Mouse (Mus musculus): ENCODE results near the gene Rock2. TPM values are rescaled to one million over a fixed set of nuclear protein-coding genes. Genes with fewer than 3 reads are reported as not detected.

The Rock2 gene
- polyA plus RNA-seq, 1 experiment from 2014 or later, result 16.5 TPM

- Histone ChIP-seq H3K4me2 (no peak overlapping the region), H3K4me3 (replicated peaks) (no peak overlapping the region), H3K36me3 (no peaks in the 10 kb centered on the region), H3K9me3 (no peaks in the 10 kb centered on the region), H3K27me3 (no peaks in the 10 kb centered on the region), H3K27ac (no peak overlapping the region), H3K4me1 (replicated peaks) (no peaks in the 10 kb centered on the region), H3K9ac (replicated peaks) (no peak overlapping the region)
- ATAC-seq (ENCODE audit: insufficient number of reproducible peaks, insufficient read depth, low FRiP score, low TSS enrichment, low read depth), result no peak
- WGBS, result 90% methylated on average over 2 of the region's 2 CpGs
These were observed 9.4 kb downstream of the Rock2 start for GRCm38 (mm10) chr12:16903949-16904635.

GRCm38 (mm10) chr12:16907282-16907846 is 12.7 kb downstream of the Rock2 start:
- no peaks in the 10 kb centered on the region for H3K27me3 ChIP-seq
- WGBS, result 96% methylated on average over 1 of the region's 1 CpGs
- H3K4me2 ChIP-seq, result no peak overlapping the region
- no peak overlapping the region for H3K27ac ChIP-seq
- ATAC-seq (ENCODE audit: insufficient number of reproducible peaks, insufficient read depth, low FRiP score, low TSS enrichment, low read depth), result no peak
- no peak overlapping the region for H3K4me3 ChIP-seq (replicated peaks)
- no peak overlapping the region for H3K9ac ChIP-seq (replicated peaks)
- H3K9me3 ChIP-seq, result no peaks in the 10 kb centered on the region
- no peaks in the 10 kb centered on the region for H3K4me1 ChIP-seq (replicated peaks)
- no peaks in the 10 kb centered on the region for H3K36me3 ChIP-seq

GRCm38 (mm10) chr12:16907953-16908648 is 13.4 kb downstream of the Rock2 start:
- no peak for ATAC-seq (ENCODE audit: insufficient number of reproducible peaks, insufficient read depth, low FRiP score, low TSS enrichment, low read depth)
- whole genome bisulfite sequencing, result 94% methylated on average over 1 of the region's 1 CpGs
- H3K4me2 ChIP-seq, result no peak overlapping the region
- H3K4me1 ChIP-seq (replicated peaks), result no peaks in the 10 kb centered on the region
- no peaks in the 10 kb centered on the region for H3K27me3 ChIP-seq
- H3K36me3 ChIP-seq, result no peaks in the 10 kb centered on the region
- no peak overlapping the region for H3K27ac ChIP-seq
- H3K9me3 ChIP-seq, result no peaks in the 10 kb centered on the region
- no peak overlapping the region for H3K4me3 ChIP-seq (replicated peaks)
- no peak overlapping the region for H3K9ac ChIP-seq (replicated peaks)

GRCm38 (mm10) chr12:16911524-16911923 is 16.8 kb downstream of the Rock2 start:
- H3K4me3 ChIP-seq (replicated peaks), result no peak overlapping the region
- H3K27me3 ChIP-seq, result no peaks in the 10 kb centered on the region
- H3K9me3 ChIP-seq, result no peaks in the 10 kb centered on the region
- H3K4me1 ChIP-seq (replicated peaks), result no peaks in the 10 kb centered on the region
- no peak overlapping the region for H3K4me2 ChIP-seq
- ATAC-seq (ENCODE audit: insufficient number of reproducible peaks, insufficient read depth, low FRiP score, low TSS enrichment, low read depth), result no peak
- H3K27ac ChIP-seq, result no peak overlapping the region
- no peaks in the 10 kb centered on the region for H3K36me3 ChIP-seq
- 62% methylated on average over 2 of the region's 3 CpGs for WGBS
- no peak overlapping the region for H3K9ac ChIP-seq (replicated peaks)

GRCm38 (mm10) chr12:16912600-16912999 is 17.9 kb downstream of the Rock2 start:
- no peak overlapping the region for H3K4me3 ChIP-seq (replicated peaks)
- no peak overlapping the region for H3K4me2 ChIP-seq
- H3K27me3 ChIP-seq, result no peaks in the 10 kb centered on the region
- ATAC-seq (ENCODE audit: insufficient number of reproducible peaks, insufficient read depth, low FRiP score, low TSS enrichment, low read depth), result no peak
- H3K9ac ChIP-seq (replicated peaks), result no peak overlapping the region
- 0 out of 2 replicates have a peak, but pooled peaks cover 4% of the 10 kb centered on the region for H3K4me1 ChIP-seq (replicated peaks)
- WGBS, result 91% methylated on average over 3 of the region's 3 CpGs
- no peaks in the 10 kb centered on the region for H3K36me3 ChIP-seq
- H3K9me3 ChIP-seq, result no peaks in the 10 kb centered on the region
- H3K27ac ChIP-seq, result no peak overlapping the region

GRCm38 (mm10) chr12:16920186-16920860 is 25.6 kb downstream of the Rock2 start:
- H3K4me3 ChIP-seq (replicated peaks), result no peak overlapping the region
- no peaks in the 10 kb centered on the region for H3K36me3 ChIP-seq
- H3K27me3 ChIP-seq, result no peaks in the 10 kb centered on the region
- H3K4me2 ChIP-seq, result no peak overlapping the region
- H3K9me3 ChIP-seq, result no peaks in the 10 kb centered on the region
- no peak overlapping the region for H3K9ac ChIP-seq (replicated peaks)
- no peak overlapping the region for H3K27ac ChIP-seq
- 0 out of 2 replicates have a peak, but pooled peaks cover 5% of the 10 kb centered on the region for H3K4me1 ChIP-seq (replicated peaks)
- no peak for ATAC-seq (ENCODE audit: insufficient number of reproducible peaks, insufficient read depth, low FRiP score, low TSS enrichment, low read depth)

- Histone ChIP-seq H3K27ac (no peak overlapping the region), H3K4me1 (replicated peaks) (no peaks in the 10 kb centered on the region), H3K4me2 (no peak overlapping the region), H3K36me3 (peaks cover 20% of the 10 kb centered on the region), H3K9me3 (no peaks in the 10 kb centered on the region), H3K27me3 (no peaks in the 10 kb centered on the region), H3K9ac (replicated peaks) (no peak overlapping the region), H3K4me3 (replicated peaks) (no peak overlapping the region)
- 91% methylated on average over 2 of the region's 2 CpGs for WGBS
- ATAC-seq (ENCODE audit: insufficient number of reproducible peaks, insufficient read depth, low FRiP score, low TSS enrichment, low read depth), result no peak
These were observed 33.2 kb downstream of the Rock2 start for GRCm38 (mm10) chr12:16927889-16928288.

GRCm38 (mm10) chr12:16934423-16934822 is 39.7 kb downstream of the Rock2 start:
- 87% methylated on average over 1 of the region's 1 CpGs for WGBS
- Histone ChIP-seq H3K4me1 (replicated peaks) (no peaks in the 10 kb centered on the region), H3K36me3 (peaks cover 25% of the 10 kb centered on the region), H3K27ac (no peak overlapping the region), H3K4me2 (no peak overlapping the region), H3K9me3 (no peaks in the 10 kb centered on the region), H3K4me3 (replicated peaks) (no peak overlapping the region), H3K9ac (replicated peaks) (no peak overlapping the region), H3K27me3 (no peaks in the 10 kb centered on the region)
- no peak for ATAC-seq (ENCODE audit: insufficient number of reproducible peaks, insufficient read depth, low FRiP score, low TSS enrichment, low read depth)

- H3K4me3 ChIP-seq (replicated peaks), result no peak overlapping the region
- no peak overlapping the region for H3K27ac ChIP-seq
- H3K9me3 ChIP-seq, result no peaks in the 10 kb centered on the region
- ATAC-seq (ENCODE audit: insufficient number of reproducible peaks, insufficient read depth, low FRiP score, low TSS enrichment, low read depth), result no peak
- H3K36me3 ChIP-seq, result peaks cover 25% of the 10 kb centered on the region
- H3K9ac ChIP-seq (replicated peaks), result no peak overlapping the region
- H3K4me1 ChIP-seq (replicated peaks), result no peaks in the 10 kb centered on the region
- H3K4me2 ChIP-seq, result no peak overlapping the region
- H3K27me3 ChIP-seq, result no peaks in the 10 kb centered on the region
- 90% methylated on average over 3 of the region's 3 CpGs for WGBS
These were observed 47.3 kb downstream of the Rock2 start for GRCm38 (mm10) chr12:16941976-16942375.

- WGBS, result 90% methylated on average over 6 of the region's 6 CpGs
- ATAC-seq (ENCODE audit: insufficient number of reproducible peaks, insufficient read depth, low FRiP score, low TSS enrichment, low read depth), result no peak
These were observed 53.5 kb downstream of the Rock2 start for GRCm38 (mm10) chr12:16948239-16948638.

GRCm38 (mm10) chr12:16958851-16959250 is 64.2 kb downstream of the Rock2 start:
- Histone ChIP-seq H3K4me2 (no peak overlapping the region), H3K9ac (replicated peaks) (no peak overlapping the region), H3K4me1 (replicated peaks) (no peaks in the 10 kb centered on the region), H3K27ac (no peak overlapping the region), H3K9me3 (no peaks in the 10 kb centered on the region), H3K27me3 (no peaks in the 10 kb centered on the region), H3K4me3 (replicated peaks) (no peak overlapping the region), H3K36me3 (peaks cover 63% of the 10 kb centered on the region)
- 54% methylated on average over 1 of the region's 1 CpGs for WGBS
- ATAC-seq (ENCODE audit: insufficient number of reproducible peaks, insufficient read depth, low FRiP score, low TSS enrichment, low read depth), result no peak

More at GRCm38 (mm10) chr12:16948239-16948638, 53.5 kb downstream of the Rock2 start:
- Histone ChIP-seq H3K27ac (no peak overlapping the region), H3K9me3 (no peaks in the 10 kb centered on the region), H3K9ac (replicated peaks) (no peak overlapping the region), H3K4me3 (replicated peaks) (no peak overlapping the region), H3K4me2 (no peak overlapping the region), H3K27me3 (no peaks in the 10 kb centered on the region), H3K36me3 (peaks cover 34% of the 10 kb centered on the region), H3K4me1 (replicated peaks) (no peaks in the 10 kb centered on the region)

Data from limb, embryonic 12.5 days (tissue).